Mouse (Mus musculus): ENCODE results near the gene Psmc4.

Gene Psmc4

GRCm38 (mm10) chr7:28049476-28050409, at the start of gene Psmc4:
TSS of gene Psmc4 (minus strand) at chr7:28050101.
- peak; percentile 96 for DNase-seq (ENCODE audit: extremely low spot score, low read depth, low spot score)

GRCm38 (mm10) chr7:28099101-28099500, 49.2 kb upstream of the Psmc4 start:
- no peak for DNase-seq (ENCODE audit: extremely low spot score, low read depth, low spot score)

DNA sequence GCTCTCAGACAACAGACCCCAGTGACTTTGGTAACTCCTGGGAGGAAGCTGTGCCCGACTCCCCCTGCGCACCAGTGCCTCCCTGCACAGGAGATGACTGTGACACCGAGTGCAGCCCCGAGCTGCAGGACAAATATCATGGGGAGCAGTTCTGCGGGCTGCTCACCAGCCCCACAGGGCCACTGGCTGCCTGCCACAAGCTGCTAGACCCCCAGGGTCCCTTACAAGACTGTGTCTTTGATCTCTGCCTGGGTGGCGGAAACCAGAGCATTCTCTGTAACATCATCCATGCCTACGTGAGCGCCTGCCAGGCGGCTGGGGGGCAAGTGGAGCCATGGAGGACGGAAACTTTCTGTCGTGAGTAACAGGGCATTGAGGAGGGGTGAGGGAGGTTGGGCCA, 43.6 kb upstream of the Psmc4 start:
- DNase-seq (ENCODE audit: extremely low spot score, low read depth, low spot score): no peak

DNA sequence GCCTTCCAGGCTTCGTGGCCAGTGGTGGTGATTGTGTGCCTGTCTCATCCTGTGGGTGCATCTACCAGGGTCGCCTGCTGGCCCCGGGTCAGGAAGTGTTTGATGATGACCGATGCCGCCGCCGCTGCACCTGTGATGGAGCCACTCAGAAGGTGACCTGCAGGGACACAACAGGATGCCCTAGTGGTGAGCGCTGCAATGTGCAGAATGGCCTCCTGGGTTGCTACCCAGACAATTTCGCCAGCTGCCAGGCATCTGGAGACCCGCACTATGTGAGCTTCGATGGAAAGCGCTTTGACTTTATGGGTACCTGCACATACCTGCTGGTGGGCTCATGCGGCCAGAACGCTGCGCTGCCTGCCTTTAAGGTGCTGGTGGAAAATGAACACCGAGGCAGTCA, 36.3 kb upstream of the Psmc4 start:
- DNase-seq (ENCODE audit: extremely low spot score, low read depth, low spot score): no peak

- no peak for DNase-seq (ENCODE audit: extremely low spot score, low read depth, low spot score)
Measured at GRCm38 (mm10) chr7:28084215-28084614, 34.3 kb upstream of the Psmc4 start.

DNA sequence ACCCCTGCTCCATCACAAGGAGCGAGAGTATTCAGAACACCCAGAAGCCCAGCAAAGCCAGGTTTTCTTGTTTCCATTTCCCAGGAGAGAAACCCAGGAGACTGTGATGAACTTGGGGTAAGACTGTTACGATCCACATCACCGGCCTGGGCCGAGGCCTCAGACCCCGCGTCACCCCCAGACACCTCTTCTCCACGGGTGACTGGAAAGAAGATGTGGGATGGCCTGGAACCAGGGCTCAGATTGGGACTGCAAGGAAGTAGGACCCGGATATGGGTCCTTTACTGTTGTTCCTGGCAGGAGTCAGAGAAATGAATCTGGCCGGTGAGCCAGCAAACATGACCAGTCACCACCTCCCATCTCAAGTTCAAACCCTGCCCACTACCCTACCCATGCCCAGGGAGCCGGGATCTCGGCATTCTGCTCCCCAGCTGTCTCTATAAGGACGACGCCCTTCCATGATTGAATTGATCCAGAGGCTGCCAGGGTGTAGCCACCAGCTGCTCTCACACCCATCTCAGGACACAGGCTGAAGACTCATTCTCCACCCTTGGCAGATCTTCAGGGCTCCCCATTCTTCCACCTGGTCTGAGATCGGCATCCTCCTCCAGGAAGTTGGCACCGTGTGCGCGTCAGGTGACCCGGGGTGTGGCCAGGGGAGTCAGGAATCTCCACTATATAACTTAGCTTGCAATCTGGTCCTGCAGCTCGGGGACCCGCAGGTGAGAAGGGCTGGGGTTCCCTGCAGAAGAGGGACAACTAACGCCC, 20.8 kb upstream of the Psmc4 start, which contains the start of gene Fcgbp:
TSS of gene Fcgbp (plus strand) at position 706 of the 768 bp plus-strand sequence.
- DNase-seq (ENCODE audit: extremely low spot score, low read depth, low spot score): no peak

DNA sequence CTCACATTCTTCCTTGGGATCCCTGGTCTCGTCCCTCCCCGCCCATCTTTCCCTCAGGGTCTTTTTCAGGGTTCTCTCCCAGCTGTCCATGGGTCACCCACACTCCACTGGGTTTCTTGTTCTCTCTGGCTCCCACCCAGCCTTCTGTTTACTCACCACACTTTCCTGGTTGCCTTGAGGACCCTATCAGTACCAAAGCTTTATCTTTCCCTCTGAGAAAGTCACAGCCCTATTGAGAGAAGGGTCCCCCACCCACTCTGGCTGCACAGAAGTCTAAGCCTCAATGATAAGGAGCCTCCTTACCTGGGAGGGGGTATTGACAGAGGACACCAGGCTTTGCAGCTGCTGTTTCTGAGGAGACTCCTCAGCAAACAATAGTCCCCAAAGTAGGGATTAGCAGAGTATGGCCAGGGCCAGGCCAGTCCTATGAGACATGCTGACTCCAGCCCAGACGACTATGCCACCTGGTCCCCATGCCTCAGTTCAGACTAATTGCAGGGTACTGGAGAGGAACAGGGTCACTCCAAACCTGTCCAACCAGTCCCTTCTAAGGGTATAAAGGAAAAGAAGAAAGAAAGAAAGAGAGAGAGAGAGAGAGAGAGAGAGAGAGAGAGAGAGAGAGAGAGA, 19.8 kb upstream of the Psmc4 start:
- no peak for DNase-seq (ENCODE audit: extremely low spot score, low read depth, low spot score)

DNA sequence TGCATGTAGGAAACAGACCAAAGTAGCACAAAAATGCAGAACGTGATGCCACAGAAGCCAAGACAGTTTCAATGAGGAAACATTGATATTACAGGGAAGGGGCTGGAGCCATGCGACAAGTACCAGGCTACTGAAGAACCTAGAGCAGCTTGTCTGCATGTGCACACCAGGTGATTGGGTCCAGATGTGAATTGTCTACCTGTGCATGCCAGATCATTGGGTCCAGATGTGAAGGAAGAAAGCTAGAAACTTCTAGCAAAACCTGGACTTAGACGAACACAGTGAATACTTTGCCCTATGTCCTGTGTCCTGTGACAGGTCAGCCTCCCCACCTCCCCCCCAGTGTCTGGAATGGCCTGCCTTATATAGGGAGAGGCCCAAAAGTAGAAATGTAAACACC, 18.8 kb upstream of the Psmc4 start:
- DNase-seq (ENCODE audit: extremely low spot score, low read depth, low spot score): no peak

DNA sequence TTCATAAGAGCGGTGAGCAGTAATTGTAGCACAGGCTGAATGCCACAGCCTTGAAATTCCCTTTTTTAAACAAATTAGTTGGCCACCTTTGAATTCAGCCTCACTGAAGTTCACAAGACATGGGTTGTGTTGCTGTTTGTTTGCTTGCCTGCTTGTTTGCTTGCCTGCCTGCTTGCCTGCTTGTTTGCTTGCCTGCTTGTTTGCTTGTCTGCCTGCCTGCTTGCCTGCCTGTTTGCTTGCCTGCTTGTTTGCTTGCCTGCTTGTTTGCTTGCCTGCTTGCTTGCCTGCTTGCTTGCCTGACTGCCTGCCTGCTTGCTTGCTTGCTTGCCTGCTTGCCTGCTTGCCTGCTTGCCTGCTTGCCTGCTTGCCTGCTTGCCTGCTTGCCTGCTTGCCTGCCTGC, 10.1 kb upstream of the Psmc4 start:
- no peak for DNase-seq (ENCODE audit: extremely low spot score, low read depth, low spot score)

GRCm38 (mm10) chr7:28053046-28053930, 3.4 kb upstream of the Psmc4 start:
- no peak for DNase-seq (ENCODE audit: extremely low spot score, low read depth, low spot score)

- DNase-seq (ENCODE audit: extremely low spot score, low read depth, low spot score): no peak
Measured at GRCm38 (mm10) chr7:28050584-28050983, 683 bp upstream of the Psmc4 start.

- no peak for DNase-seq (ENCODE audit: extremely low spot score, low read depth, low spot score)
Measured at GRCm38 (mm10) chr7:28044524-28044923, 5.4 kb downstream of the Psmc4 start.

- peak; percentile 26 for DNase-seq (ENCODE audit: extremely low spot score, low read depth, low spot score)
Measured at GRCm38 (mm10) chr7:28014445-28014810, 35.5 kb downstream of the Psmc4 start.

DNA sequence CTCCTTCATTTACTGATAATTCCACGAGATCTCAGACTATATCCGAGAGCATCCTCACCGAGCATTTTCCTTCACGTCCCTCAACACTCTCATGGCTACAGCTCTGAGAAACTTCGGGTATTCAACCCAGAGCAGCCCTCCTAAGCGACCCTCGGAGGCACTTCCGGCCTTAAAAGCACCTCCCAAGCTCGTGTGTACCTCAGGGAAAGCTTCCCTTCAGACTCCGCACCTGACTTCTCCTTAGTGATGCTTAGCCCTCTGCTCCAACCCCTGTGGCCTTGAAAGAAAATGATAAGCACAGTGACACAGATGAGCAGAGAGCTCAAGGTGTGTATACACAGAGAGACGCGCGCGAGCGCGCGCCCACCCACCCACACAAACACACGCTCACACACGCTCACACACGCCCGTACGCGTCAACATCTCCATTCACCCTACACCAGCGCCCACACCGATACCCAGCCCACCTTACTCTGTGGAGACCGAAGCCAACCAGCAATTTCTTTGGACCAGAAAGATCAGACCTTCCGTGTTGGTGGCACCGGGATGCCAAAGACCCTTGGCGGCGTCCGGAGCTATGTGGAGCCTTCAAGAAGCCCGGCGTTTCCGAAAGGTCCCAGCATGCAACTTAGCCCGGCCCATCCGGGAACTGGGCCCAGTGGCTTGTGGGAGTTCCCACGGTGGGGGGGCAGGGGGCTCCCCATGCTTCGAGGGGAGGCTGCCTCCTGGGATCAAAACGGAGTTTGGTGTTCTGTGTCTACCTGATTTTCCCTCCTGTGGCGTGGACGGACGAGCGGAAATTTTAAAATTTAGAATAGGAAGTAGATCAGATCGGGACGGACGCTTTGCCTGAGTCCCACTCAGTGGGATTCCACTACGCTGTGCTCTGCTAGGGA, 36.1 kb downstream of the Psmc4 start, which contains the start of gene Zfp850:
TSS of gene Zfp850 (minus strand) at position 567 of the 896 bp plus-strand sequence.
- DNase-seq (ENCODE audit: extremely low spot score, low read depth, low spot score): peak; percentile 31

GRCm38 (mm10) chr7:28010271-28010670, 39.6 kb downstream of the Psmc4 start:
- no peak for DNase-seq (ENCODE audit: extremely low spot score, low read depth, low spot score)
